Mouse (Mus musculus): Measurements from ENCODE around the gene Hoxa9. TPM values are rescaled to one million over a fixed set of nuclear protein-coding genes. Genes with fewer than 3 reads are reported as not detected.

Hoxa9 gene
- polyA plus RNA-seq, 1 experiment: 13.6 TPM

GRCm38 (mm10) chr6:52218643-52219215, 12.2 kb downstream of the Hoxa9 start:
- H3K4me3 ChIP-seq (ENCODE audit: insufficient read depth, low read length): no peak overlapping the region
- no peaks in the 10 kb centered on the region for H3K4me1 ChIP-seq (ENCODE audit: control insufficient read depth, insufficient read depth, low read length)
- TF ChIP-seq POLR2A (IDR thresholded peaks at IDR 0.05; ENCODE audit: low read depth, low read length): no peak
- no peak for TF ChIP-seq CTCF (IDR thresholded peaks at IDR 0.05; ENCODE audit: borderline replicate concordance, insufficient read depth, low read length)
- H3K27ac ChIP-seq (ENCODE audit: insufficient read depth, low read length): no peak overlapping the region

- Histone ChIP-seq H3K27ac (ENCODE audit: insufficient read depth, low read length) (no peak overlapping the region; the same call in 1 of the 2 replicates), H3K4me1 (ENCODE audit: control insufficient read depth, insufficient read depth, low read length) (no peaks in the 10 kb centered on the region)
Observed at GRCm38 (mm10) chr6:52217895-52218642, 12.8 kb downstream of the Hoxa9 start.

GRCm38 (mm10) chr6:52217459-52217768, 13.5 kb downstream of the Hoxa9 start:
- TF ChIP-seq POLR2A (IDR thresholded peaks at IDR 0.05; ENCODE audit: low read depth, low read length) (peak; percentile 69), CTCF (IDR thresholded peaks at IDR 0.05; ENCODE audit: borderline replicate concordance, insufficient read depth, low read length) (no peak)
- H3K4me3 ChIP-seq (ENCODE audit: insufficient read depth, low read length): peak overlapping the region; percentile 44
- H3K27ac ChIP-seq (ENCODE audit: insufficient read depth, low read length): no peak overlapping the region; the same call in 1 of the 2 replicates
- no peaks in the 10 kb centered on the region for H3K4me1 ChIP-seq (ENCODE audit: control insufficient read depth, insufficient read depth, low read length)

More at GRCm38 (mm10) chr6:52217895-52218642, 12.8 kb downstream of the Hoxa9 start:
- TF ChIP-seq POLR2A (IDR thresholded peaks at IDR 0.05; ENCODE audit: low read depth, low read length): no peak
- H3K4me3 ChIP-seq (ENCODE audit: insufficient read depth, low read length): peak overlapping the region; percentile 44

GRCm38 (mm10) chr6:52216691-52217458, 14.0 kb downstream of the Hoxa9 start:
- TF ChIP-seq POLR2A (IDR thresholded peaks at IDR 0.05; ENCODE audit: low read depth, low read length) (no peak), CTCF (IDR thresholded peaks at IDR 0.05; ENCODE audit: borderline replicate concordance, insufficient read depth, low read length) (no peak)
- no peaks in the 10 kb centered on the region for H3K4me1 ChIP-seq (ENCODE audit: control insufficient read depth, insufficient read depth, low read length)
- H3K27ac ChIP-seq (ENCODE audit: insufficient read depth, low read length): no peak overlapping the region
- H3K4me3 ChIP-seq (ENCODE audit: insufficient read depth, low read length): peak overlapping the region; percentile 44

GRCm38 (mm10) chr6:52215771-52216535, 14.9 kb downstream of the Hoxa9 start:
- Histone ChIP-seq H3K27ac (ENCODE audit: insufficient read depth, low read length) (no peak overlapping the region), H3K4me1 (ENCODE audit: control insufficient read depth, insufficient read depth, low read length) (no peaks in the 10 kb centered on the region), H3K4me3 (ENCODE audit: insufficient read depth, low read length) (peak overlapping the region; percentile 44)
- TF ChIP-seq CTCF (IDR thresholded peaks at IDR 0.05; ENCODE audit: borderline replicate concordance, insufficient read depth, low read length) (no peak), POLR2A (IDR thresholded peaks at IDR 0.05; ENCODE audit: low read depth, low read length) (no peak)

DNA sequence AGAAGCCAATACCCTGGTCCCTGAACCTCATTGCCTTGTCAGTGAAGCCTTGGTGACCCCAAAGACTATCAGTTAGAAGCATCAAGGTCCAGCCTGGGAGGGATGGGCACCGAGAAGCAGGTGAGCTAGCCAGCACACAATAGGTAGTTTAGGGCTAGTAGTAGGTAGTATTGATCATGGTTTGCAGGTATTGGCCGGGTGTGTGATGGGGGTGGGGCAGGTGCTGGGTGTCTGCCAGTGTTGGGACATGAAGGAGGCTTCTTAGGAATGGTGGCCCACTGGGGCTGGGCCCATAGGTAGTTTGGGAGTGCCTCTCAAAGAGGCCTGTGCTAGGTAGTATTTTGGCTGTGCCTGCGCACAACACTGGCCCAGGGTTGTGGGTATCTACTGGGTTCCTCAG, 15.8 kb downstream of the Hoxa9 start:
- H3K4me1 ChIP-seq (ENCODE audit: control insufficient read depth, insufficient read depth, low read length): no peaks in the 10 kb centered on the region
- TF ChIP-seq POLR2A (IDR thresholded peaks at IDR 0.05; ENCODE audit: low read depth, low read length) (no peak), CTCF (IDR thresholded peaks at IDR 0.05; ENCODE audit: borderline replicate concordance, insufficient read depth, low read length) (no peak)
- H3K4me3 ChIP-seq (ENCODE audit: insufficient read depth, low read length): no peak overlapping the region
- H3K27ac ChIP-seq (ENCODE audit: insufficient read depth, low read length): no peak overlapping the region

GRCm38 (mm10) chr6:52214271-52214670, 16.6 kb downstream of the Hoxa9 start:
- TF ChIP-seq CTCF (IDR thresholded peaks at IDR 0.05; ENCODE audit: borderline replicate concordance, insufficient read depth, low read length): no peak
- TF ChIP-seq POLR2A (IDR thresholded peaks at IDR 0.05; ENCODE audit: low read depth, low read length): no peak
- no peak overlapping the region for H3K27ac ChIP-seq (ENCODE audit: insufficient read depth, low read length)
- no peaks in the 10 kb centered on the region for H3K4me1 ChIP-seq (ENCODE audit: control insufficient read depth, insufficient read depth, low read length)
- H3K4me3 ChIP-seq (ENCODE audit: insufficient read depth, low read length): no peak overlapping the region

GRCm38 (mm10) chr6:52213119-52213986, 17.5 kb downstream of the Hoxa9 start, which contains the start of the genes Hoxa3 and Gm28308:
Gene Hoxa3 (minus strand): TSS chr6:52213336.
Gene Gm28308 (minus strand): TSS chr6:52213339.
- Histone ChIP-seq H3K27ac (ENCODE audit: insufficient read depth, low read length) (peak within 1 kb of the TSS; percentile 75), H3K4me3 (ENCODE audit: insufficient read depth, low read length) (peak within 1 kb of the TSS; percentile 71), H3K4me1 (ENCODE audit: control insufficient read depth, insufficient read depth, low read length) (no peaks in the 10 kb centered on the region)
- TF ChIP-seq CTCF (IDR thresholded peaks at IDR 0.05; ENCODE audit: borderline replicate concordance, insufficient read depth, low read length) (no peak), POLR2A (IDR thresholded peaks at IDR 0.05; ENCODE audit: low read depth, low read length) (peak; percentile 96)
